Mouse (Mus musculus) cerebellum, adult 11 months (tissue): ENCODE results near the gene AC129217.1.
A peak's percentile ranks its signal among the peaks of the same experiment; 100 is the strongest.

Experiments
- DNase-seq: peaks from one replicate; pipeline ENCODE4 v3.0.0; 2022

AC129217.1 gene

DNA sequence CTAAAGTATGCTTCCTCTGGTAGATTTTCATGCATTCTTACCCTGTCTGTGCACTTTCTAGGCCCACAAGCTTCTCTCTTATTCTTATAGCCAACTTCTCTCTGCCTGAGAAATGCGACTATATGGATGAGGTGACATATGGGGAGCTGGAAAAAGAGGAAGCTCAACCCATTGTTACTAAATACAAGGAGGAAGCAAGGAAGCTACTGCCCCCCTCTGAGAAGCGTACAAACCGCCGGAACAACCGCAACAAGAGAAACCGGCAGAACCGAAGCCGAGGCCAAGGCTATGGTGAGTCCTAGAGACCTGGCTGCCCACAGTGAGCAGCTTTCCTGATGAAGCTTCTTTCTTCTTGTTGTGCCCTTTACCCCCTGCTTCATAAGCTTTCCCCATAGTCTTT, at the start of gene AC129217.1:
Gene AC129217.1 (plus strand): TSS at position 114 of the 400 bp plus-strand sequence.
- DNase-seq, result no peak

GRCm38 (mm10) chr19:8786008-8786781, 43.4 kb upstream of the AC129217.1 start, which contains the start of gene Taf6l:
Taf6l (minus strand) TSS chr19:8786417.
- peak; percentile 88 for DNase-seq

DNA sequence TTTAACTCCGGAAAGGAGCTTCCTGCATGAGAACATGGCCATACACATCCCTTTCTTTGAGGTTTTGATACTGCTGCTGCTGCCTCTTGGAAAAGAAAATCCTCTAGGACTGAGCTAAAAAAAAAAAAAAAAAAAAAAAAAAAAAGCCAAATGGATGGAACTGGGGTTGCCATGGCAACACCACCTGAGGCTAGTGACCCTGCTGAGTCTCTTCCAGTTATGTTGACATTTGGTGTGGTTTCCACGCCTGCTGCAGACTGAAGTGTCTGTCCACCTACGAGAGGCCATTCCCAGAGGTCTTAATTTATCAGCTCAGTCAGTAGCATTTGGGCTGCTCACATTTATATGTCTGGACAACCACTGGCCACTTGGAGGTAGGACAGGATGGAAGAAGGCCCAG, 41.1 kb upstream of the AC129217.1 start:
- no peak for DNase-seq

DNA sequence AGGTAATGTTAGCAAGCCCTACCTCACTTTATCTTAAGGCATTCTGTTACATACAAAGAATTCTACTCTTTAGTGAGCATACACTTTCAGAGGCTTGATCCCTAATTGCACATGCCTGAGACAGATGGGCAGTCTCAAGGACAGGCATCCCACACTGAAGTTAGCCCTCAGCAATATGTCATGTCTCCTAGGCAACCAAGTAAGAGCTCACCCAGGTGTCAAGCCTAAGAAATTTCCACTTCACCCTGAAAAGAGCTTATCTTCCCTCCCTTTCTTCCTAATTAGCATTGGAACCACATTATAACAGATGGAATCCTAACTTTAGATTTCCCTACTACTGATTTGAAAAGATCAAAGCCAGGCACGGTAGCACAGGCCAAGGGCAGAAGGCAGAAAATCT, 40.4 kb upstream of the AC129217.1 start:
- no peak for DNase-seq

DNA sequence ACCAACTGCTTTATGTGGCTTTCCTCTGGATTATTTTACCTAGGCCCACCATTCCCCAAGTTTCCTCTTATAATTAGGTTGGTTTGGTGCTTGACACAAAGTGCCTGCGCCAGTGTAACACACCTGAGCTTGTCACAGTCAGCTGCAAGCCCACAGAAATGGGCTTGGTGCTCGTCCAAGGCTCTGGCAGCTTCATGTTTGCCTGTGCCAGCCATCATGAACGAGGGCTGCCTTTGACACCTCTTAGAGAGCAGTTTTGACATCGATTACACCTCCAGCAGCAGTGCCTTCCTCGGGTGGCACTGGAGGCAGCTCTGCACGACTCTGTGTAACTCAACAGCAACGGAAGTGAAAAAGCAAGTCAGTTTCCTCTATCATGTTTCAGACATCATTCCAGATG, 39.4 kb upstream of the AC129217.1 start:
- no peak for DNase-seq

DNA sequence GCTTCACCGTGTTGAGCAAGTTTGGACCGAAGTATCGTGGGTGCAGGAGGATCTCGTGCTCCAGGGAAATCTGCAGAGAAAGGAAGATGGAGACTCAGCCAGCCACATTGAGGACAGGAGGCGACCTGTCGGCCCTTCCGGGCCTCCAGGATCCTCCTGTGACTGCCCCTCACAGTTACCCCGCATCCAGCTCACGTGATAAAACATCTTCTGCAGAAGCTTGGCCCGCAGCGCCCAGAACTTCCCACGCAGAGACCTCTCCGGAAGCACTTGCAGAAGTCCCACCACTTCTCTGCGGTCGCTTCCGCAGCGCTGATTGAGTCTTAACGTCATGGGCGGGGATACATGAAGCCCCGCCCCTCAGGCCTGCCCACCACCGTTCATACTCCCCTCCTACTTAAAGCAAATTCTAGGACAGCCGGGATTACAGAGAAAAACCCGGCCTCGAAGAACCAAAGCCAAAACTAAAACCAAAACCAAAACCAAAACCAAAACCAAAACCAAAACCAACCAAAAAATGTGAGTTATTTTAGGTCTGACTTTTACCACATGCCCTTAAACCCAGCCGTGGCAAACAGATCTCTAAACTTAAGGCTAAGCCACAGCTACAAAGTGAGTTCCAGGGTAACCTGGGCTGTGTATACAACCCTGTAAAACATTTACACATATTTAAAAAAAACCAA, 31.2 kb upstream of the AC129217.1 start, which contains the start of gene Polr2g:
Gene Polr2g (minus strand): TSS at position 314 of the 683 bp plus-strand sequence.
- DNase-seq, result peak; percentile 86

DNA sequence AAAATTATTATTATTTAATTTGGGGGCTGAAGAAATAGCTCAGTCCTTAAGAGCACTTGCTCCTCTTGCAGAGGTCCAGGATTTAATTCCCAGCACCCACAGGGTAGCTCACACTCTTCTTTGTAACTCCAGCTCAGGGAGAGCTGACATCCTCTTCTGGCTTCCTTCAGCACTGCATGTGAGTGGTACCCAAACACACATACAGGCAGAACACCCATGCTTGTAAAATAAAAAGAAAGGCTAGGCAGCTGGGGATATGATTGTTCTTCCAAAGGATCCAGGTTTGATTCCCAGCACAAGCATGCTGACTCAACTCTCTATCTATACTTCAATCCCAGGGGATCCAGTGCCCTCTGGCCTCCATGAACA, 30.6 kb upstream of the AC129217.1 start:
- DNase-seq, result no peak

GRCm38 (mm10) chr19:8802130-8802821, 27.3 kb upstream of the AC129217.1 start, which contains the start of gene Zbtb3:
Zbtb3 (plus strand) TSS chr19:8802555.
- peak; percentile 94 for DNase-seq

DNA sequence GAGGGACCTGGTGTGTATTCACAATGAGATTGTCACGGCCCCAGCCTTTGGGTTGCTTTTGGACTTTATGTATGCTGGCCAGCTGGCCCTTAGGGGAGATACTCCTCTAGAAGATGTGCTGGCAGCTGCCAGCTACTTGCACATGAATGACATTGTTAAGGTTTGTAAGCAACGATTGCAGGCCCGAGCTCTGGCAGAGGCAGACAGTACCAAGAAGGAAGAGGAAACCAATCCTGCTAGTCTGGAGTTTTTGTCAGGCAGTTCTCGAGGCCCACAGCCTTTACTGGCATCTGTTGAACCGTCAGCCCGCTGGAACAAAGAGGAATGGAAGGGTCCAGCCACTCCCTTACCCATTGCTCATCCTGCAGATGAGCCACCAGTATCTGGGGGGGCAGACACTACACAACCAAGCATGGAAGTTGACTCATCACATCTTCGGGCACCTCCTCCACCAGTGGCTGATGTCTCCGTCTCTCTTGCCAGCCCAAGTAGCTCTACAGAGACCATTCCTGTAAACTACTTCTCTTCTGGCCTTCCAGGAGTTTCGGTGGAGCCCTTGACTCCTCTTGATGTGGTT, 26.3 kb upstream of the AC129217.1 start:
- no peak for DNase-seq

DNA sequence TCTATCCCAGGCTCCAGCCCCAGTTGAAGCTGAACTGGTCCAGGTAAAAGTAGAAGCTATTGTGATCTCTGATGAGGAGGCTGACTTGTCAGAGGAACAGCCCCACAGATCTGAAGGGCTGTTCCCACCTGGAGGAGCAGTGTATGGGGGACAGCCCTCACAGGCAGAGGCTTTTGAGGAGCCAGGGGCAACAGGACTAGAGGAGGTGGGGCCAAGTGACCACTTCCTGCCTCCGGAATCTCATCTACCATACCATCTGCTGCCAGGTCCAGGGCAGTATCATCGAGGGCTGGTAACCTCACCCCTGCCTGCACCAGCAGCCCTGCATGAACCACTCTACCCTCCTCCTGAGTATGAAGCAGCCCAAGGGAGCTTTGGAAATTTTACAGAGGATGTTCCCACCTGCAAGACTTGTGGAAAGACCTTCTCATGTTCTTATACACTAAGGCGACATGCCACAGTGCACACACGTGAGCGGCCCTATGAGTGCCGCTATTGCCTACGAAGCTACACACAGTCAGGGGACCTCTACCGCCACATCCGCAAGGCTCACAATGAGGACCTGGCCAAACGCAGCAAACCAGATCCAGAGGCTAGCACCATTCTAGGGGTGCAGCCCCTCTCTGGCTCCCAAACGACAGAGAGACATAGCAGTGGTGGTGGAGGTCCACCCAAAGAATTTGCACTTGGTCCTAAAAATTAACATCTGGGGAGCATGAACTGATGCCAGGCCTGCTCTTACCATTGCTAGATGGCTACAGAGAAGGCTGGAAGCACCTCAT, 25.5 kb upstream of the AC129217.1 start:
- no peak for DNase-seq

DNA sequence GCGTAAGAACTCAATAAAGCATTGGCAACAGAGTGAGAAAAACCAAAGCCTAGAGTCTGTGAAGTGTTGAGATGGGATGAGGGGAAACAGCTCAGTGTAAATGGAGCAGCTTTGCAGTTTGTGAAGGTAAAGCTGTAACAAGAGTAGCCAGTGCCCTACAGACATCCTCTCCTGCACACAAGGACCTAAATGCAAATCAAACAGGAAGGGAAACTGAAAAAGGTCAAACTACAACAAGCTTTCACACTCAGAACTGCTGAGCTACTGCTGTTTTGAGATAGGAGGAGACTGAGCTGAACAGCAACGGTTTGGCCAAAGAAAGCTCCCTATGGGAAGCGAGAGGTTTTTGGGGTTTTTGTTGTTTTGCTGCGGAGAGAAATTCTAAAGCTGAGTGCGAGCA, 22.8 kb upstream of the AC129217.1 start:
- DNase-seq, result no peak

DNA sequence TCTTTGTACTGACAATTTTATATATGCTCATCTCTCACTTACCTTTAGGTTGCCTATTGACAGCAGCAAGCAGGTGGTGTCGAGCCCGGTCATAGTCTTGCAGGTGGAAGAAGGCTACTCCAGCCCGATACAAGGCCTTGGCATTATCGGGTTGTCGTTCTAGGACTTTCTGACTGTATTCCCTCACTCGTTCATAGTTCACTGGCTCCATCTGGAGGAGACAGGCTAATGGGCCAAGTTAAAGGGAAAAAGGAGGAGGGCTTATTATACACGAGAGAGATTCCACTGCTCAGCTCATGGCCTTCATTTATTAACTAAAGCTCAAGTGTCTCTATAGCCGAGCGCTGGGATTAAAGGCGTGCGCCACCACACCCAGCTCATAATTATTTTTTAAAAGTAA, 13.8 kb upstream of the AC129217.1 start:
- no peak for DNase-seq

DNA sequence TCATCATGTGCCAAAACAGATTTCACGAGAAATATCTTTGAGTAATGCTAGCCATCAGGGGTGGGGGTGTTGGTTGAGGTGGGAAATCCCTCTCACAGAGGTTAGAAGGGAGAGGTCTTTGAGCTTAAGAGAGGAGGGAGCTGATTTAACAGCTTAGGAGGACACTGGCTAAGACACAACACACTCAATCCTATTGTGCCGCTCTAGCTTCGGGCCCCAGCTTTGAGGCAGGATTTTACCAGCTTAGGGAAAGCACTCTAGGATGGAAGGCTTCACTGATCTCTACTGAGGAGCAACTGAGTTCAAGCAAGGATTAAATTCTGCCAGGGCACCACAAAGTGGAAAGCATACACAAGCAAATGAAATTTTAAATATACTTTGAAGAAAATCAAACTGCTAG, 12.6 kb upstream of the AC129217.1 start:
- DNase-seq, result no peak

GRCm38 (mm10) chr19:8818301-8818798, 11.2 kb upstream of the AC129217.1 start:
- DNase-seq, result no peak

DNA sequence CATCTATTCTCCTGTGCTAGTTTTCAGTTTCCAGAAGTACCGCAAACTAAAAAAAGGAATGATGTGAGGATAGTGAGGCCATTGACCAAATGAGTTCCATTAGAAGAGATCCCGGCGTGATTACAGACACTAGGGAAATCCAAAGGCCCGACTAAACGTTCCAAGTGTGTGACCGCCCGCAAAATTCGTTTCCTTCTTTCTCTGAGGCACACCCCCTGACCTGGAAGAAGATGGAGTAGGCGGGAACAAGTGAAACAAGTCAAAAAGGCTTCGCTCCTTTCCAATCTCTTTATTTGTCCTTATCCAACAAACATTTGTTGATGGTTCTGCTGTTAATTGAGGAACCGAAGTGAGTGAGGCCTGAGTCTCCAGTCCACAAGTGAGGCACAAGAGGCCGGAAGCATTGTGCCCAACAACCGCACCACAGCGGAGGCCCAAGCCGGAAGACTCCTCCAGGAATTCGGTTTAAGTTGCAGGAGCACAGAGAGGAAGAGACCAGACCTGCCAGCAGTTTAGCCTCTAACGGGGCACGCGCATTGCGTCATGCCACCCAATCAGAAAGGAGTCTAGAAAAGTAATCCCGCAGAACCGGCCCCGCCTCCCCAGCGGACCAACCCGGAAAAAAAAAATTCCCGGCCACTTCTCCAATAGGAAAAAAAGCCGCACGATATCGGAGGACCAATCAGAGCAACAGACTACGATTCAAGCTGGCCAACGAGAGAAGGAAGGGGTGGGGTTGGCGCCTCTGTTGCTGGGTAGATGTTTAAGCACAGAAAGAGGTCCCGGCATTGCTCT, 10.6 kb upstream of the AC129217.1 start, which contains the start of gene Ttc9c:
Gene Ttc9c (minus strand): TSS at position 533 of the 795 bp plus-strand sequence.
- peak; percentile 94 for DNase-seq

DNA sequence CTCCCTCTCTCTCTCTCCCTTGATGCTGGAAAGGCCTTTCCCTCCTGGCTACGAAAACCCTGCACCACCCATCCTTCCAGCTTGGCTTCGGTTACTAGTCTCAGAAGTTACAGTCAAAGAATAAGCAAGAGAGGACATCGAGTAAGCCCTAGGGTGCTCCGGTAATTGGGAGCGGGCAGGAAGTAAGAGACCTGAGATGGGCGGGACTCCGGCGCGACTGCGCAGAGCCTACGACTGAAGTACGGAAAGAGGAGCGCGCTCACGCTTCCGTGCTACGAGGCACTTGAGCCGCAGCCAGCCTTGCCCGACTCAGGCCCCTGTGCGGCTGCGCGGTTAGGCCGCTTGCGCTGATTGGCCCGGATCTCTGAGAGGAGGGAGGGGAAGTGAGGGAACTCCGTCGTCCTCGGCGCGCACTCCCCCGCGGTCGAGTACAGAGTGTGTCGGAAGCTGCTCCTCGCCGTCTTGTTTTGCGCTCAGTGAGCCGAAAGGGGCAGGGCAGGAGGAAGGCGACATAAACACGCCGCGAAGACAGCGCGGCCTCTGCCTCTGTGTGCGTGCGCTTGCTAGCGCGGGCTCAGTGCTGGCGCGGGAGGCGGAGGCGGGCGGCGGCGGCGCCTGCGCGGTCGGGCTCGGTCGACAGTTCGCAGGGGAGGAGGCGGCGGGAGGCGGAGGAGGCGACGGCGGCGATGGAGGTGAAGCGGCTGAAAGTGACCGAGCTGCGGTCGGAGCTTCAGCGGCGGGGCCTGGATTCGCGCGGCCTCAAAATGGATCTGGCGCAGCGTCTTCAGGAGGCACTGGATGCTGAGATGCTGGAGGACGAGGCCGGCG, 9.8 kb upstream of the AC129217.1 start, which contains the start of gene Hnrnpul2:
Gene Hnrnpul2 (plus strand): TSS at position 415 of the 828 bp plus-strand sequence.
- DNase-seq, result peak; percentile 98

DNA sequence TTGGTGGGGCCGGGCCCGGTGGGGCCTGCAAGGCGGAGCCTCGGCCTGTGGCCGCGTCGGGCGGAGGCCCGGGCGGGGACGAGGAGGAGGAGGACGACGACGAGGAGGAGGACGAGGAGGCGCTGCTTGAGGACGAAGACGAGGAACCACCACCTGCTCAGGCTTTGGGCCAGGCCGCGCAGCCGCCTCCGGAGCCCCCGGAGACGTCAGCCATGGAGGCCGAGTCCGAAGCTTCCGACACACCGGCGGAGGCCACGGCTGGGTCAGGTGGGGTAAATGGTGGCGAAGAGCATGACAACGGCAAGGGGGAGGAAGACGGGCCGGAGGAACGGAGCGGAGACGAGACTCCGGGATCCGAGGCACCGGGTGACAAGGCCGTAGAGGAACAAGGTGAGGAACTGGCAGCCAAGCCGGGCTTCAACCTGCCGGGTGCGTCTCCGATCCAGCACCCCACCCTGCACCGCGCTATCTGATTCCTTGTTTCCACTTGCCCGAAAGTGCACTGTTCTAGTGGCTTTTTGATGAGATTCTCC, 9.1 kb upstream of the AC129217.1 start:
- DNase-seq, result no peak

DNA sequence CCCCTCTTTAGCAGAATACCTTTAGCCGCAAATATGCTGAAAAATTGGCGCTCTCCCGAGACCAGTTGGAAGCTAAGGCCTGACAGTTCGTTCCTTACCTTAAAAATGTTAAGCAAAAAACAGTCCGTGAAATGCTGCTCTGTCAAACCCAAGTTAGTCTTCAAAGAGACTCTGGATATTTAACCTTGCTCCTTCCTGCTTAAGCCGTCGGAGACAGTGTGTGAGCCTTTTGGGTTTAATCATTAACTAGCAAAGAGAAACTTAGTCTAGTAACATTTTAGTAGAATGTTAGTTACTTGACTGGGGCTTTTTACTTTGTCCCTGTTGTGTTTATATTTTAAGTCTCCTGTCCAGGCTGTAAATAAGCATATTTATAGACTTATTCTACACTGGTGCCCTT, 8.4 kb upstream of the AC129217.1 start:
- DNase-seq, result no peak

GRCm38 (mm10) chr19:8822696-8823095, 6.9 kb upstream of the AC129217.1 start:
- DNase-seq, result peak; percentile 56

DNA sequence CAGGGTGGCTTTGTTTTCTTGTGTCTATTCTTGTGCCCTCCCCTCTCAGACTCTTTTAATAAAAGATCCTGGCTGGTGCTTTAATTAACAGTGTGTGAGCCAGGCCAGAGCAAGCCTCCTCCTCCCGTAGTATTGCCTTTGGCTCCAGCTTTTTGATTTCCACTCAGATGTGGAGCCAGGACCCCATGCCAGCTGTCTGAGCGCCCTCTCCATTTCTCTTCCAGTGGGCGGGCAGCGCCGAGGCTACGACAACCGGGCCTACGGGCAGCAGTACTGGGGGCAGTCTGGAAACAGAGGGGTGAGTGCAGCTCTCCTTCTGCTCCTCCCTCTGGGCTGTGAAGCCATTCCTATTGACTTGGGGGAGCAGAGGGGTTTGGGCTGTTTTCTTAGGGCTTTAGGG, 1.1 kb downstream of the AC129217.1 start:
- DNase-seq, result no peak
